Comparison of ENCODE assay signal across 33 mouse cellular contexts in the genomic region with DNA sequence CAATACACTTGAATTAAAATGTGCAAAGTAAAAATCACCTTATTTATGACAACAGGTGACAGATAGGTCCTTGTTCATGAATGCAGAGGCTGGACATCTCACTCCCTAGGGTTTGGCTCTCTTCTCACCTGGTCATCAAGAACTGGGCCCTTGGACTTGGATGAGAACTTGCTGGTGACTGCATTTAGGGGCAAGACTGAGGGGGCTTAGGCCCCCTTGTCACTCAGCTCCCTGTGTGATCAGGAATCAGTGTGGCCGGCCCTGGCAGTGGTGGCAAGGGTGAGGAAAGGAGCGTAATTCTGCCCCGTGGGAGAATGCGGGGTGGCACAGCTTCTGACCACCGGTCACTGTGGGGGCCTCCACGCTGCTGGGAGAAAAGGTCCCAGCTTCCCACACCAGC.
"Had no signal": no experiment of that assay in that cellular context is flagged by ENCODE, and none has a peak within 500 bp of the region (broad histone marks: within the 10 kb centered on the region; RNA-seq: fewer than 3 reads in every experiment).

No protein-coding gene starts in this region.

- H3K27ac ChIP-seq: heart, embryonic 10.5 days; heart, embryonic 13.5 days; heart, embryonic 15.5 days; hindbrain, embryonic 10.5 days; hindbrain, embryonic 12.5 days; hindbrain, embryonic 13.5 days; hindbrain, embryonic 14.5 days; hindbrain, embryonic 15.5 days; hindbrain, postnatal 0 days; intestine, embryonic 15.5 days; kidney, embryonic 15.5 days; kidney, postnatal 0 days; layer of hippocampus, adult 2 months had no signal

- H3K36me3 ChIP-seq: heart, embryonic 10.5 days; heart, embryonic 12.5 days; heart, embryonic 13.5 days; heart, embryonic 15.5 days; hindbrain, embryonic 10.5 days; intestine, embryonic 15.5 days; kidney, embryonic 15.5 days had no signal

- H3K9ac ChIP-seq: heart, embryonic 12.5 days; heart, embryonic 13.5 days; heart, embryonic 15.5 days; hindbrain, embryonic 12.5 days; hindbrain, embryonic 13.5 days; hindbrain, embryonic 14.5 days; hindbrain, embryonic 15.5 days; intestine, embryonic 15.5 days; kidney, embryonic 15.5 days had no signal

- H3K27me3 ChIP-seq: hindbrain, embryonic 15.5 days had no signal

- DNase-seq: heart, postnatal 10 days; heart, postnatal 14 days; heart, postnatal 36 days; heart, postnatal 4 days; kidney, adult 11 months; kidney, adult 18-20 months; kidney, adult 2 months; kidney, adult 8-10 months; kidney, adult 9 months; kidney, postnatal 10 days; kidney, postnatal 14 days; kidney, postnatal 36 days; kidney, postnatal 4 days; layer of hippocampus, adult 9-11 months; layer of hippocampus, postnatal 36 days had no signal

- H3K4me2 ChIP-seq: heart, embryonic 12.5 days; heart, embryonic 13.5 days; heart, embryonic 15.5 days; hindbrain, embryonic 12.5 days; hindbrain, embryonic 13.5 days; hindbrain, embryonic 14.5 days; hindbrain, embryonic 15.5 days; intestine, embryonic 15.5 days; kidney, embryonic 15.5 days had no signal

- H3K4me3 ChIP-seq: heart, embryonic 10.5 days; heart, embryonic 12.5 days; heart, embryonic 13.5 days; heart, embryonic 15.5 days; hindbrain, embryonic 10.5 days; hindbrain, embryonic 12.5 days; hindbrain, embryonic 13.5 days; hindbrain, embryonic 15.5 days; intestine, embryonic 15.5 days; kidney, embryonic 15.5 days; layer of hippocampus, adult 2 months had no signal

- H3K9me3 ChIP-seq: heart, embryonic 10.5 days; heart, embryonic 12.5 days; heart, embryonic 13.5 days; heart, embryonic 15.5 days; hindbrain, embryonic 10.5 days; hindbrain, embryonic 12.5 days; hindbrain, embryonic 13.5 days; hindbrain, embryonic 15.5 days; intestine, embryonic 15.5 days; kidney, embryonic 15.5 days had no signal

- ATAC-seq: hindbrain, embryonic 16.5 days; hindbrain, postnatal 0 days; inflammation-experienced regulatory T-cells, adult 6 months; intestine, embryonic 15.5 days; intestine, embryonic 16.5 days; intestine, postnatal 0 days had no signal
